Mouse (Mus musculus): ENCODE results near the gene Ryr3. TPM values are rescaled to one million over a fixed set of nuclear protein-coding genes. Genes with fewer than 3 reads are reported as not detected.
A peak's percentile ranks its signal among the peaks of the same experiment; 100 is the strongest.

The Ryr3 gene
- polyA plus RNA-seq, 1 experiment from 2014 or later, result 0.91 TPM

DNA sequence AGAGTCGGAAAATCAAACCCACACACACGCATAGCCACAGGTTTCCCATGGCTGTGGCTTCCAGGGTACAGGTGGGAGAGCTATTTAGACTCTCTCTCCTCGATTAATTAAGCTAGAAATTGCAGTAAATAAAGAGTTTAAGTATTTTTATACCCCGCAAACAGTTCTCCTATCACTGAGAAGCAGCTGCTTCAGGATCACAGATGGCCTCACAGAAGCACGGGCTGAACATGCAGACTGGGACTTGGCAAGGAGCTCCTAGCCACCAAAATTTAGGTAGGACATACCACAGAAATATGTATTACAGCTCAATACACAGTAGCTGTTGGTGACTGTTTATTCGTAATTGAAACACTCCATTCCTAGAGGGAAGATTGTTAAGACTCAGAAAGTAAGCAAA, 14.0 kb downstream of the Ryr3 start:
- no peak for ATAC-seq (replicated peaks; ENCODE audit: low FRiP score)
- no peak for DNase-seq (ENCODE audit: low spot score)
- H3K27ac ChIP-seq (ENCODE audit: low read depth, low read length), result no peak overlapping the region
- no peaks in the 10 kb centered on the region for H3K4me1 ChIP-seq (replicated peaks; ENCODE audit: control insufficient read depth, insufficient read depth, low read length)
- no peaks in the 10 kb centered on the region for H3K27me3 ChIP-seq (ENCODE audit: control insufficient read depth, insufficient read depth, low read length)
- 85% methylated on average over 6 of the region's 6 CpGs for WGBS
- no peaks in the 10 kb centered on the region for H3K36me3 ChIP-seq (ENCODE audit: control insufficient read depth, insufficient read depth, low read length)
- no peaks in the 10 kb centered on the region for H3K9me3 ChIP-seq (ENCODE audit: control insufficient read depth, low read length)
- no peak overlapping the region for H3K4me2 ChIP-seq (ENCODE audit: low read depth, low read length, severe bottlenecking)
- H3K9ac ChIP-seq (ENCODE audit: low read length), result no peak overlapping the region
- no peak overlapping the region for H3K4me3 ChIP-seq (ENCODE audit: low read depth, low read length)

DNA sequence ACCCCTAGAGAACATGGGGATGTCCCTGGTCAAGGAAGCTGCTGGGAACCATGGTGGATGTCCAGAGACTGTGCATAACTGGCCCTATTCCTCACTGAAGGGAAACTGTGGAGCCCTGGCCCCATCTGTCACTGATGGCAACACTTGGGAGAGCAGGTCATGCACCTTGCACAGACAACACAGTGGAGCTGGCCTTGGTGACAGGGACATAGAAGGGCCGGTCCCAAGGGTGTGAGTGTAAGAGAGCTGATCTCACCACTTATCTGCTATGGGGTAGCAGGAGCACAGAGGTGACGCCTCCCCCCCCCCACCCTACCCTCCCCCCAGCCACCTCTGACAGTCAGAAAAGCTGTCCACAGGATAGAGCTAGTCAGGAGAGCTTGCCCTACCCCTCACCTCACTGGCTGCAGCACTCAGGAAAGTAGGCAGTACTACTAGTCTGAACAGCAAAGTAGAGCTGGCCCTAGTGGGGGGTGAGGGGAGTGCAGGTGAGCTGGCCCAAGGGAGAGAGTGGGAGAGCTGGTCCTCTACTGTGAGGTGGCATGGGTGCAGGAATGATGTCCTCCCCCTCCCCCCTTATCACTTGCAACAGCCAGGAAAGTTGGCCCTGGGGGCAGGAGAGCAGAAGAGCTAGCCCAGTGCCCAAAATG, 17.7 kb downstream of the Ryr3 start:
- Histone ChIP-seq H3K36me3 (ENCODE audit: control insufficient read depth, insufficient read depth, low read length) (no peaks in the 10 kb centered on the region), H3K4me3 (ENCODE audit: low read depth, low read length) (no peak overlapping the region), H3K27me3 (ENCODE audit: control insufficient read depth, insufficient read depth, low read length) (no peaks in the 10 kb centered on the region), H3K9me3 (ENCODE audit: control insufficient read depth, low read length) (no peaks in the 10 kb centered on the region), H3K4me2 (ENCODE audit: low read depth, low read length, severe bottlenecking) (no peak overlapping the region), H3K4me1 (replicated peaks; ENCODE audit: control insufficient read depth, insufficient read depth, low read length) (no peaks in the 10 kb centered on the region), H3K9ac (ENCODE audit: low read length) (no peak overlapping the region), H3K27ac (ENCODE audit: low read depth, low read length) (no peak overlapping the region)
- ATAC-seq (replicated peaks; ENCODE audit: low FRiP score) (peak; percentile 34; the same call in 1 of the 2 replicates), DNase-seq (ENCODE audit: low spot score) (no peak)
- 88% methylated on average over 2 of the region's 2 CpGs for WGBS

DNA sequence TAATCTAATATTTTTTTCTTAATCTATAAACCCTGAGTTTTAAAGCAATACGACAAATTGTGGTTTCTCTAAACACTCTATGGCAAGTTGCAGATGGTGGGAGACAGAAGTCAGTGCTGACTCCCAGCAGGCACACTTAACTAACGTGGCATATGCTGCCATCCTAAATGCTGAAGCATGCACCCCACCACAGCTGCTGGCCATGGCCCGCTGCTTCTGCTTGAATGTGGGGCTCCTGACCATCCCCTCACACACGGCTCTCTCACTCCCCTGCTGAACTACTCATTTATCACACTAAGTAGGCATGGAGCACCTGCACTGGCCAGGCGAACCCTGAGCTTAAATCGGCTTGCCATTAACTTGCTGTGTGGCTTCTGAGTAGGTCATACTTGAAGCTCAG, 29.7 kb downstream of the Ryr3 start:
- no peak overlapping the region for H3K27ac ChIP-seq (ENCODE audit: low read depth, low read length)
- no peaks in the 10 kb centered on the region for H3K4me1 ChIP-seq (replicated peaks; ENCODE audit: control insufficient read depth, insufficient read depth, low read length)
- H3K9me3 ChIP-seq (ENCODE audit: control insufficient read depth, low read length), result no peaks in the 10 kb centered on the region
- 79% methylated on average over 6 of the region's 6 CpGs for WGBS
- H3K36me3 ChIP-seq (ENCODE audit: control insufficient read depth, insufficient read depth, low read length), result no peaks in the 10 kb centered on the region
- H3K9ac ChIP-seq (ENCODE audit: low read length), result no peak overlapping the region
- no peak overlapping the region for H3K4me2 ChIP-seq (ENCODE audit: low read depth, low read length, severe bottlenecking)
- no peak overlapping the region for H3K4me3 ChIP-seq (ENCODE audit: low read depth, low read length)
- no peak for DNase-seq (ENCODE audit: low spot score)
- ATAC-seq (replicated peaks; ENCODE audit: low FRiP score), result no peak
- H3K27me3 ChIP-seq (ENCODE audit: control insufficient read depth, insufficient read depth, low read length), result no peaks in the 10 kb centered on the region

DNA sequence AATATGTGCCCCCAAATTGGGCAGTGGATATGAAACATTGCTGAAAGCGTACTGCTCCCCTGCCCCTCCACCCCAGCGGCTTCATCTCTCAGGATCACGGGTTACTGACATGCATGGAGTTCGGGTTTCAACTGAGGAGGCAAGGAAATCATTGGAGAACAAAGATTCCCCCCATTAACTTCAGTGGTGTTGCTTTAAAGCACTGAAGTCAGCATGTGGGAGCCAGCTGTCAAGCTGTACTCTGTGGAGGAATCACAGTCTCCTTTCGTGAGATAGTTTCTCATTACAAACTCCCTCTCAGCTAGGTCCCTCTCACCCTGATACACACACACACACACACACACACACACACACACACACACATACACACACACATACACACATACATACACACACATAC, 35.2 kb downstream of the Ryr3 start:
- Histone ChIP-seq H3K4me2 (ENCODE audit: low read depth, low read length, severe bottlenecking) (no peak overlapping the region), H3K4me1 (replicated peaks; ENCODE audit: control insufficient read depth, insufficient read depth, low read length) (no peaks in the 10 kb centered on the region), H3K36me3 (ENCODE audit: control insufficient read depth, insufficient read depth, low read length) (no peaks in the 10 kb centered on the region), H3K9me3 (ENCODE audit: control insufficient read depth, low read length) (no peaks in the 10 kb centered on the region), H3K4me3 (ENCODE audit: low read depth, low read length) (no peak overlapping the region), H3K9ac (ENCODE audit: low read length) (no peak overlapping the region), H3K27ac (ENCODE audit: low read depth, low read length) (no peak overlapping the region), H3K27me3 (ENCODE audit: control insufficient read depth, insufficient read depth, low read length) (no peaks in the 10 kb centered on the region)
- no peak for ATAC-seq (replicated peaks; ENCODE audit: low FRiP score)
- 61% methylated on average over 5 of the region's 5 CpGs for WGBS
- DNase-seq (ENCODE audit: low spot score), result no peak

DNA sequence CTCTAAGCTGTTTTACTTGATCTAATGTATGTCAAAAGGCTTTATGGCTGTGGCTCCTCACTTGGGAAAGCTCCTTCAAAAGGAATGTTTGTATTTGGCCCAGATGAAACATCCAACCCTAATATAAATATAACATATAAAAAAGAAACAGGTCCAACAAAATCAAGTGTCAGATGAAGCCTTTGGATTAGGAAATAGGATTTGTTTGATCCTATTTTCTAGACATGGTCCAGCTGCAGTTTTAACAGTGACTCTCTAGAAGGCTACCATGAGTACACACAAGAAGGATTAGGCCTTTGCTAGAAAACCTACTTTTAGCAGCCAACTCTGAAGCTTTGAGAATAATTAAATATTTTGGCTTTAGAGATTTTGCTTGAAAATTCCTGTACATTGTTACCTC, 38.8 kb downstream of the Ryr3 start:
- H3K27me3 ChIP-seq (ENCODE audit: control insufficient read depth, insufficient read depth, low read length), result no peaks in the 10 kb centered on the region
- no peak for DNase-seq (ENCODE audit: low spot score)

DNA sequence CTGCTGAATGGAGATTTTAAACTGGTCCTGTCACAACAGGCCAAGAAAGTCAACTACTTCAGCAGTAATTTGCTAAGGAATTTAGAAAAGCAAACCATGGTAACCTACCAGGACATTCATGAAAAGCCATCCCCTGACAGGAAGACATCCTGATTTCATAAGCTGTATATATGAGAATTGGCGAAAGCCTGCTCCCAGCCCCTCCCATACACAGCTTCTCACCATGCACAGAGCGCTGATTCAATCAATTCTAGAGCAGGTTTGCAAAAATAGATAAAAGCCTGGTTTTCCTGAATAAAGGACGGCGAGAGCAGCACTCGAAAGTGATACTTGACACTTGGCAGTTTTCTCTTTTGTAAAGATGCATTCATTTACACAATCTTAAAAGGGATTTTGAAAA, 40.6 kb downstream of the Ryr3 start:
- Histone ChIP-seq H3K9ac (ENCODE audit: low read length) (no peak overlapping the region), H3K27me3 (ENCODE audit: control insufficient read depth, insufficient read depth, low read length) (no peaks in the 10 kb centered on the region), H3K36me3 (ENCODE audit: control insufficient read depth, insufficient read depth, low read length) (no peaks in the 10 kb centered on the region), H3K9me3 (ENCODE audit: control insufficient read depth, low read length) (no peaks in the 10 kb centered on the region), H3K4me1 (replicated peaks; ENCODE audit: control insufficient read depth, insufficient read depth, low read length) (no peaks in the 10 kb centered on the region), H3K27ac (ENCODE audit: low read depth, low read length) (no peak overlapping the region), H3K4me2 (ENCODE audit: low read depth, low read length, severe bottlenecking) (no peak overlapping the region), H3K4me3 (ENCODE audit: low read depth, low read length) (no peak overlapping the region)
- ATAC-seq (replicated peaks; ENCODE audit: low FRiP score) (no peak), DNase-seq (ENCODE audit: low spot score) (no peak)
- WGBS, result 58% methylated on average over 5 of the region's 5 CpGs

More for the DNA sequence above, 38.8 kb downstream of the Ryr3 start:
- Histone ChIP-seq H3K4me3 (ENCODE audit: low read depth, low read length) (no peak overlapping the region), H3K4me2 (ENCODE audit: low read depth, low read length, severe bottlenecking) (no peak overlapping the region), H3K36me3 (ENCODE audit: control insufficient read depth, insufficient read depth, low read length) (no peaks in the 10 kb centered on the region), H3K4me1 (replicated peaks; ENCODE audit: control insufficient read depth, insufficient read depth, low read length) (no peaks in the 10 kb centered on the region), H3K9me3 (ENCODE audit: control insufficient read depth, low read length) (no peaks in the 10 kb centered on the region), H3K9ac (ENCODE audit: low read length) (no peak overlapping the region), H3K27ac (ENCODE audit: low read depth, low read length) (no peak overlapping the region)
- no peak for ATAC-seq (replicated peaks; ENCODE audit: low FRiP score)

DNA sequence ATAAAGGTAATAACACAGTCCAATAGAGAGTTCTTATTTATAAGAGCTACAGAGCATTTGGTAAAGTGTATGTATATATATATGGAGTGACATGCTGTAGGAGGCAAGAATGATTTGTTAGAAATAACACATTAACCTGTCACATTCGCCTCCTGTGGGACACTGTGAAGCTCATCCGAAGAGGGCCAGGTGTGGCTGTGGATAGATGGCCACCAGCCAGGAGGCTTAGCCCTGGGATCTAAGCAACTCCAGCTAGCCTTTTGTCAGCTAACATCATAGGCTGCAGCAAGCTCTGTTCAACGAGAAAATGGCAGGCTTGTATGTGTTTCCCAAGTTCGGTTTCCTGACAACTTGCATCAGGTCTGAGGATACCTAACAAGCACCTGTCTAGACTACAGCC, 48.8 kb downstream of the Ryr3 start:
- no peak for DNase-seq (ENCODE audit: low spot score)
- H3K27ac ChIP-seq (ENCODE audit: low read depth, low read length), result no peak overlapping the region
- no peak overlapping the region for H3K9ac ChIP-seq (ENCODE audit: low read length)
- no peaks in the 10 kb centered on the region for H3K4me1 ChIP-seq (replicated peaks; ENCODE audit: control insufficient read depth, insufficient read depth, low read length)
- ATAC-seq (replicated peaks; ENCODE audit: low FRiP score), result no peak
- H3K4me2 ChIP-seq (ENCODE audit: low read depth, low read length, severe bottlenecking), result no peak overlapping the region
- H3K4me3 ChIP-seq (ENCODE audit: low read depth, low read length), result no peak overlapping the region
- no peaks in the 10 kb centered on the region for H3K9me3 ChIP-seq (ENCODE audit: control insufficient read depth, low read length)
- H3K36me3 ChIP-seq (ENCODE audit: control insufficient read depth, insufficient read depth, low read length), result no peaks in the 10 kb centered on the region
- H3K27me3 ChIP-seq (ENCODE audit: control insufficient read depth, insufficient read depth, low read length), result no peaks in the 10 kb centered on the region
- 87% methylated on average over 4 of the region's 4 CpGs for WGBS

DNA sequence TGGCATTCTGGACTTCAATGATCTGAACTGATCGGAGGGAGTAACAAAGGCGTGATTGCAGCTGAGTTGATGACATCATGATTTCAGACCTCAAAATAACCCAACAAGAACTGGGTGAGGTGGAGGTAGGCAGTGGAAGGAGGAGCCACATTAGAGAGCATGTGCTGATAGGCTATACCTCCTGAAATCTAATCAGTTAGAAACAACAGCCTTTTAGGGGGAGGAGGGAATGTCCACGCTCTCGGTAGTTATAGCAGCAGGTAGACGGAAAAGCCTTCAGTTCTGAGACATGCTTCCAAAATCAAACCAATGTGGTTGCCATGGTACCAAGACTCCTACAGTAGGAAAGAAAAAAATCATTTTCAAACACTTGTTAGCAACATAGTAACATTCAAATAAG, 55.4 kb downstream of the Ryr3 start:
- no peak for DNase-seq (ENCODE audit: low spot score)
- Histone ChIP-seq H3K36me3 (ENCODE audit: control insufficient read depth, insufficient read depth, low read length) (no peaks in the 10 kb centered on the region), H3K27ac (ENCODE audit: low read depth, low read length) (no peak overlapping the region), H3K9me3 (ENCODE audit: control insufficient read depth, low read length) (no peaks in the 10 kb centered on the region), H3K9ac (ENCODE audit: low read length) (no peak overlapping the region), H3K4me1 (replicated peaks; ENCODE audit: control insufficient read depth, insufficient read depth, low read length) (no peaks in the 10 kb centered on the region), H3K4me3 (ENCODE audit: low read depth, low read length) (no peak overlapping the region), H3K4me2 (ENCODE audit: low read depth, low read length, severe bottlenecking) (no peak overlapping the region), H3K27me3 (ENCODE audit: control insufficient read depth, insufficient read depth, low read length) (no peaks in the 10 kb centered on the region)
- ATAC-seq (replicated peaks; ENCODE audit: low FRiP score), result no peak
- WGBS, result 81% methylated on average over 5 of the region's 5 CpGs

DNA sequence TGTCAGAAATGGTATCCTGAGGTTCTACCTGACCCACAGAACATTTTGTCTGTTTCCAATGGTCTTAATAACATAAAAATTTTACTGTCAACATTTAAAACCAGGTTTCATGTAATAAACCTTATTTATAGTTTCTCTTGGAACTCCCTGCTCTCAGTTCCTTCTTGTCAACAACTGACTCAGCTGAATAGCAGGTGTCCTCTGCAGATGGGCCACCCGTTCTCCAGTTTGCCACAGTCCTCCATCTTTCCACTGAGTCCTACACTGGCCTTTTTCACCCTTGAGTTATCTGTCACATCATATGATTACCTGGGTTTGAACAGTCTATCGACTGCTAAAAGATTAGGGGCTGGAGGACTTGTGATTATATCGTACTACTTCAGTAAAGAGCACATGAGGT, 79.1 kb downstream of the Ryr3 start:
- 90% methylated on average over 3 of the region's 3 CpGs for WGBS
- no peak for DNase-seq (ENCODE audit: low spot score)
- H3K27me3 ChIP-seq (ENCODE audit: control insufficient read depth, insufficient read depth, low read length), result no peaks in the 10 kb centered on the region
- no peak overlapping the region for H3K4me3 ChIP-seq (ENCODE audit: low read depth, low read length)
- no peaks in the 10 kb centered on the region for H3K36me3 ChIP-seq (ENCODE audit: control insufficient read depth, insufficient read depth, low read length)
- H3K27ac ChIP-seq (ENCODE audit: low read depth, low read length), result no peak overlapping the region
- no peak overlapping the region for H3K9ac ChIP-seq (ENCODE audit: low read length)
- H3K9me3 ChIP-seq (ENCODE audit: control insufficient read depth, low read length), result no peaks in the 10 kb centered on the region
- H3K4me2 ChIP-seq (ENCODE audit: low read depth, low read length, severe bottlenecking), result no peak overlapping the region
- no peak for ATAC-seq (replicated peaks; ENCODE audit: low FRiP score)
- H3K4me1 ChIP-seq (replicated peaks; ENCODE audit: control insufficient read depth, insufficient read depth, low read length), result no peaks in the 10 kb centered on the region

Data from forebrain, embryonic 11.5 days (tissue).